Comparison of ENCODE assay signal across 23 mouse cellular contexts in genomic region chr4:135181819-135182218, GRCm38 (mm10).
A peak's percentile ranks its signal among the peaks of the same experiment; 100 is the strongest.
DNase-seq lines count a peak whose midpoint lies in the region; ATAC-seq and TF ChIP-seq lines count a peak whose summit lies in the region.
"Had no signal": no experiment of that assay in that cellular context is flagged by ENCODE, and none has a peak within 500 bp of the region (broad histone marks: within the 10 kb centered on the region; RNA-seq: fewer than 3 reads in every experiment).

No protein-coding gene starts in this region.

- TF ChIP-seq CTCF in MEL (IDR thresholded peaks at IDR 0.05 in 2 of 3, conservative IDR thresholded peaks at IDR 0.05 in 1 of 3; ENCODE audit: control insufficient read depth in 1 of 3, insufficient read depth in 1 of 3, low read depth in 2 of 3, low read length in 3 of 3, poor library complexity in 1 of 3, severe bottlenecking in 1 of 3) = no peak

- TF ChIP-seq RAD21 in MEL (IDR thresholded peaks at IDR 0.05; ENCODE audit: low read depth, low read length) = no peak

- no peak for TF ChIP-seq POLR2A in MEL (IDR thresholded peaks at IDR 0.05; ENCODE audit: control insufficient read depth in 1 of 2, insufficient read depth in 1 of 2, low read depth in 1 of 2, low read length in 2 of 2, poor library complexity in 1 of 2)

- DNase-seq in midbrain, embryonic 11.5 days (ENCODE audit: low spot score, missing footprints) = peak; percentile 35
- no peak for DNase-seq in midbrain, embryonic 10.5 days (ENCODE audit: low spot score)
- DNase-seq in MEL (ENCODE audit: low read depth, low spot score) = peak; percentile 82
- no peak for DNase-seq in urinary bladder, postnatal 25 days (ENCODE audit: low spot score)
- no peak for DNase-seq in layer of hippocampus, adult 9-11 months
- DNase-seq: adrenal gland, postnatal 14 days; cerebellum, adult 18-20 months; cerebellum, postnatal 14 days; liver, embryonic 13.5 days; lung, adult 2 months; lung, postnatal 14 days; right cerebral cortex, postnatal 14 days; thymus, adult 2 months; thymus, postnatal 4 days had no signal

- no peak overlapping the region for H3K9ac ChIP-seq in midbrain, embryonic 11.5 days (ENCODE audit: low read length)
- peak overlapping the region; percentile 27 for H3K9ac ChIP-seq in MEL (ENCODE audit: control insufficient read depth, low read depth, low read length, poor library complexity, severe bottlenecking)
- H3K9ac ChIP-seq in hindbrain, embryonic 12.5 days = no peak overlapping the region
- H3K9ac ChIP-seq: embryonic facial prominence, embryonic 12.5 days; forebrain, embryonic 12.5 days; kidney, embryonic 15.5 days; limb, embryonic 12.5 days; liver, embryonic 13.5 days had no signal

- no peaks in the 10 kb centered on the region for H3K36me3 ChIP-seq in midbrain, embryonic 11.5 days (ENCODE audit: control insufficient read depth, insufficient read depth, low read length)
- no peaks in the 10 kb centered on the region for H3K36me3 ChIP-seq in midbrain, embryonic 10.5 days
- H3K36me3 ChIP-seq in MEL (ENCODE audit: control insufficient read depth in 1 of 2, insufficient read depth in 2 of 2, low read length in 2 of 2) = peaks cover 0 to 14% of the 10 kb centered on the region in 2 experiments; a peak in 2 of 4 replicates
- no peaks in the 10 kb centered on the region for H3K36me3 ChIP-seq in hindbrain, embryonic 12.5 days
- H3K36me3 ChIP-seq: embryonic facial prominence, embryonic 12.5 days; forebrain, embryonic 12.5 days; kidney, embryonic 15.5 days; limb, embryonic 12.5 days; liver, embryonic 13.5 days had no signal

- ATAC-seq in midbrain, embryonic 11.5 days (ENCODE audit: low FRiP score) = no peak
- peak; percentile 74 for ATAC-seq in granulocyte monocyte progenitor cell, adult 5-6 weeks (replicated peaks; ENCODE audit: poor library complexity, severe bottlenecking)
- peak; percentile 82 for ATAC-seq in monocyte, adult 5-6 weeks (replicated peaks; ENCODE audit: insufficient number of reproducible peaks, low FRiP score, low TSS enrichment, poor library complexity, severe bottlenecking)
- ATAC-seq in hindbrain, embryonic 12.5 days (ENCODE audit: low FRiP score) = no peak
- ATAC-seq: intestine, postnatal 0 days had no signal

- no peaks in the 10 kb centered on the region for H3K4me1 ChIP-seq in midbrain, embryonic 11.5 days (ENCODE audit: control insufficient read depth, insufficient read depth, low read length)
- no peaks in the 10 kb centered on the region for H3K4me1 ChIP-seq in midbrain, embryonic 10.5 days
- peaks cover 9 to 20% of the 10 kb centered on the region in 2 experiments for H3K4me1 ChIP-seq in MEL (ENCODE audit: control insufficient read depth in 1 of 2, insufficient read depth in 2 of 2, low read length in 2 of 2)
- H3K4me1 ChIP-seq in hindbrain, embryonic 12.5 days = no peaks in the 10 kb centered on the region; the same call in 1 of the 2 replicates
- H3K4me1 ChIP-seq: forebrain, embryonic 12.5 days; kidney, embryonic 15.5 days had no signal

- H3K27ac ChIP-seq in midbrain, embryonic 11.5 days (ENCODE audit: low read depth, low read length) = no peak overlapping the region
- no peak overlapping the region for H3K27ac ChIP-seq in midbrain, embryonic 10.5 days (replicated peaks)
- peak overlapping the region; percentile 59 for H3K27ac ChIP-seq in MEL (ENCODE audit: control insufficient read depth, low read depth, low read length)
- H3K27ac ChIP-seq in hindbrain, embryonic 12.5 days = no peak overlapping the region
- H3K27ac ChIP-seq: embryonic facial prominence, embryonic 12.5 days; forebrain, embryonic 12.5 days; kidney, embryonic 15.5 days; limb, embryonic 12.5 days; liver, embryonic 13.5 days had no signal

- H3K4me3 ChIP-seq in midbrain, embryonic 11.5 days (ENCODE audit: low read depth, low read length) = no peak overlapping the region
- no peak overlapping the region for H3K4me3 ChIP-seq in midbrain, embryonic 10.5 days
- no peak overlapping the region for H3K4me3 ChIP-seq in MEL (ENCODE audit: control insufficient read depth in 1 of 2, insufficient read depth in 1 of 2, low read depth in 2 of 2, low read length in 2 of 2)
- H3K4me3 ChIP-seq in hindbrain, embryonic 12.5 days = no peak overlapping the region
- H3K4me3 ChIP-seq: embryonic facial prominence, embryonic 12.5 days; forebrain, embryonic 12.5 days; kidney, embryonic 15.5 days; limb, embryonic 12.5 days; liver, embryonic 13.5 days had no signal

- TF ChIP-seq EP300 in MEL (IDR thresholded peaks at IDR 0.05; ENCODE audit: low read depth in 1 of 2, low read length in 2 of 2) = no peak; a peak in 1 of 4 replicates

- peaks cover 3% of the 10 kb centered on the region; the same call in 1 of the 2 replicates for H3K27me3 ChIP-seq in midbrain, embryonic 11.5 days (ENCODE audit: control insufficient read depth, insufficient read depth, low read length)
- H3K27me3 ChIP-seq in midbrain, embryonic 10.5 days (ENCODE audit: low read depth, poor library complexity, severe bottlenecking) = peaks cover 16% of the 10 kb centered on the region
- H3K27me3 ChIP-seq in MEL (ENCODE audit: control insufficient read depth in 1 of 2, insufficient read depth in 2 of 2, low read length in 2 of 2) = no peaks in the 10 kb centered on the region
- H3K27me3 ChIP-seq in hindbrain, embryonic 12.5 days = peaks cover 10% of the 10 kb centered on the region
- H3K27me3 ChIP-seq: liver, embryonic 13.5 days had no signal

- no peaks in the 10 kb centered on the region for H3K9me3 ChIP-seq in midbrain, embryonic 11.5 days (ENCODE audit: control insufficient read depth, low read length)
- no peaks in the 10 kb centered on the region for H3K9me3 ChIP-seq in midbrain, embryonic 10.5 days (replicated peaks)
- H3K9me3 ChIP-seq in MEL (replicated peaks; ENCODE audit: insufficient read depth, low read length) = no peaks in the 10 kb centered on the region
- no peaks in the 10 kb centered on the region for H3K9me3 ChIP-seq in hindbrain, embryonic 12.5 days (replicated peaks)
- H3K9me3 ChIP-seq: embryonic facial prominence, embryonic 12.5 days; forebrain, embryonic 12.5 days; kidney, embryonic 15.5 days; limb, embryonic 12.5 days; liver, embryonic 13.5 days had no signal

- peaks cover 2% of the 10 kb centered on the region; the same call in 1 of the 2 replicates for H3K79me2 ChIP-seq in MEL (ENCODE audit: control insufficient read depth, insufficient read depth, low read length, poor library complexity)

- WGBS in midbrain, embryonic 11.5 days = 90% methylated on average over 4 of the region's 4 CpGs
- 87% methylated on average over 4 of the region's 4 CpGs for WGBS in midbrain, embryonic 10.5 days
- 93% methylated on average over 4 of the region's 4 CpGs for WGBS in hindbrain, embryonic 12.5 days

- no peak overlapping the region for H3K4me2 ChIP-seq in midbrain, embryonic 11.5 days
- no peak overlapping the region for H3K4me2 ChIP-seq in hindbrain, embryonic 12.5 days (replicated peaks)
- H3K4me2 ChIP-seq: embryonic facial prominence, embryonic 12.5 days; forebrain, embryonic 12.5 days; heart, embryonic 11.5 days; kidney, embryonic 15.5 days; limb, embryonic 12.5 days; liver, embryonic 13.5 days had no signal

TF ChIP-seq in MEL, 35 proteins besides CTCF, POLR2A, EP300 and RAD21:
- TF ChIP-seq TBP (IDR thresholded peaks at IDR 0.05; ENCODE audit: low read depth, low read length) (0 out of 2 replicates have a peak, but pooled peaks have one; percentile 12), RCOR1 (IDR thresholded peaks at IDR 0.05; ENCODE audit: low read depth, low read length) (no peak), ETS1 (IDR thresholded peaks at IDR 0.05; ENCODE audit: low read depth, low read length) (peak; percentile 34; the same call in 1 of the 2 replicates), SIN3A (IDR thresholded peaks at IDR 0.05; ENCODE audit: low read length) (0 out of 2 replicates have a peak, but pooled peaks have one; percentile 25)

Comparison
In these comparisons a context has a peak if more than half of its experiments do, and no peak if none do; other contexts are left out.
1. DNase-seq: peak in midbrain, embryonic 11.5 days (single experiment) and MEL (single experiment); none in midbrain, embryonic 10.5 days (single experiment), urinary bladder, postnatal 25 days (single experiment) and layer of hippocampus, adult 9-11 months (single experiment).
2. ATAC-seq: peak in granulocyte monocyte progenitor cell, adult 5-6 weeks (single experiment) and monocyte, adult 5-6 weeks (single experiment); none in midbrain, embryonic 11.5 days (single experiment) and hindbrain, embryonic 12.5 days (single experiment).